Mouse (Mus musculus) limb, embryonic 11.5 days (tissue): ENCODE results near the gene Gas2l1. TPM values are rescaled to one million over a fixed set of nuclear protein-coding genes. Genes with fewer than 3 reads are reported as not detected.
"Not testable (repeated sequence)": the region's sequence is repeated elsewhere in the genome, so short reads cannot be mapped to it uniquely, and the experiment has no call there.

ENCODE experiments used
- ATAC-seq: fragments of 200-750 bp; cut with Nextera tagmentation; 2 replicates; pipeline ENCODE4 v1.8.0; 2017; ENCODE audit warnings: low read depth; ENCODE audit not compliant: insufficient number of reproducible peaks, low FRiP score, low TSS enrichment
- DNase-seq: peaks from one replicate; pipeline ENCODE4 v3.0.0-alpha.2; 2015; ENCODE audit warnings: low spot score
- H3K27ac ChIP-seq: fragments of 300-500 bp; sonication (generic); replicated peaks from 2 replicates; pipeline ENCODE4 v1.5.1; 2014; ENCODE audit warnings: low read depth, mild to moderate bottlenecking, low read length
- H3K27me3 ChIP-seq: fragments of 300-500 bp; sonication (generic); 2 replicates; pipeline ENCODE4 v1.6.1; 2014; ENCODE audit warnings: mild to moderate bottlenecking, low read length, mixed read lengths; ENCODE audit not compliant: control insufficient read depth, insufficient read depth
- H3K36me3 ChIP-seq: fragments of 300-500 bp; sonication (generic); 2 replicates; pipeline ENCODE4 v1.6.1; 2014; ENCODE audit warnings: mild to moderate bottlenecking, low read length, moderate library complexity, mixed read lengths; ENCODE audit not compliant: control insufficient read depth, insufficient read depth
- H3K4me1 ChIP-seq: fragments of 300-500 bp; sonication (generic); 2 replicates; pipeline ENCODE4 v1.6.1; 2014; ENCODE audit warnings: low read length, mixed read lengths; ENCODE audit not compliant: control insufficient read depth, insufficient read depth
- H3K4me2 ChIP-seq: fragments of 300-500 bp; sonication (generic); 2 replicates; pipeline ENCODE4 v1.6.1; 2014; ENCODE audit warnings: low read depth, mild to moderate bottlenecking, moderate library complexity; ENCODE audit not compliant: severe bottlenecking
- H3K4me3 ChIP-seq: fragments of 300-500 bp; sonication (generic); 2 replicates; pipeline ENCODE4 v1.5.1; 2014; ENCODE audit warnings: low read depth, low read length
- H3K9ac ChIP-seq: fragments of 300-500 bp; sonication (generic); 2 replicates; pipeline ENCODE4 v1.6.1; 2014; ENCODE audit warnings: mild to moderate bottlenecking, low read length
- H3K9me3 ChIP-seq: fragments of 300-500 bp; sonication (generic); 2 replicates; pipeline ENCODE4 v1.6.1; 2016; ENCODE audit warnings: low read length; ENCODE audit not compliant: control insufficient read depth
- WGBS: fragments of 180-500 bp; shearing (Covaris S2); extraction: QIAGEN DNeasy Blood & Tissue Kit; methylation state at CpG from one replicate; pipeline ENCODE4 v1.1.7; 2014; 5-methylcytosine and 5-hydroxymethylcytosine counted together
- polyA plus RNA-seq: library from polyadenylated mRNA; unstranded; fragments of >200 nt; fragmentation: Nextera tagmentation; extraction: Ambion mirVana; gene quantifications from 2 replicates; pipeline ENCODE4 v1.2.1, GENCODE M21; 2014

The Gas2l1 gene
- polyA plus RNA-seq, 1 experiment from 2014 or later: 34.2 TPM

DNA sequence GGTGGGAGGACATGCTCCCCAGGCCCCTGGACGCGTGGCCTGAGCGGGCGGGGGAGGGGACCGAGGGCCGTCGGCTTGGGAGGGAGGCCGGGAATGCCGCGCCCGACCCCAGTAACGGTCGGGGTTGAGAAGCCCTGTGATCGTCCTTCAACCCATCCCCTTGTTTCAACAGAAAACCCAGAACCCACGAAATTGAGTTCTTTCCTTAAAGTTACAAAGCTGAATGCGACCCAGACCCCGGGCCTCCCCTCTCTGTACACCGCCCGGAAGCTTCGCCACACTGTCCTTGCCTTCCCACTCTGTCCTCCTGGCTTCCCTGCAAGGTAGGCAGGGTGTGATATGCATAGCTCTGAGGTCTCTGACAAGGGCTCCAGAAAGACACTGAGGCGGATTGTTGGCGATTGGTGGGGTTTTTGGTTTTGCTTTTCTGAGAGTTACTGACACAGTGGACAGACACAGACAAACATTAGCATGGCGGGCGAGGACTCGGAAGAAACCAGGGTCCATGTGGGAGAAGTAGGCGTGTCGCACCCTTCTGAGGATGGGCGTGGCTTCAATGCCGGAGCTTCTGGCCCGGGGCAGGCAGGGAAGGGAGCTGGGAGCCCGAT, 34.6 kb upstream of the Gas2l1 start:
- no peaks in the 10 kb centered on the region; the same call in 1 of the 2 replicates for H3K36me3 ChIP-seq
- peak; percentile 78 for ATAC-seq

DNA sequence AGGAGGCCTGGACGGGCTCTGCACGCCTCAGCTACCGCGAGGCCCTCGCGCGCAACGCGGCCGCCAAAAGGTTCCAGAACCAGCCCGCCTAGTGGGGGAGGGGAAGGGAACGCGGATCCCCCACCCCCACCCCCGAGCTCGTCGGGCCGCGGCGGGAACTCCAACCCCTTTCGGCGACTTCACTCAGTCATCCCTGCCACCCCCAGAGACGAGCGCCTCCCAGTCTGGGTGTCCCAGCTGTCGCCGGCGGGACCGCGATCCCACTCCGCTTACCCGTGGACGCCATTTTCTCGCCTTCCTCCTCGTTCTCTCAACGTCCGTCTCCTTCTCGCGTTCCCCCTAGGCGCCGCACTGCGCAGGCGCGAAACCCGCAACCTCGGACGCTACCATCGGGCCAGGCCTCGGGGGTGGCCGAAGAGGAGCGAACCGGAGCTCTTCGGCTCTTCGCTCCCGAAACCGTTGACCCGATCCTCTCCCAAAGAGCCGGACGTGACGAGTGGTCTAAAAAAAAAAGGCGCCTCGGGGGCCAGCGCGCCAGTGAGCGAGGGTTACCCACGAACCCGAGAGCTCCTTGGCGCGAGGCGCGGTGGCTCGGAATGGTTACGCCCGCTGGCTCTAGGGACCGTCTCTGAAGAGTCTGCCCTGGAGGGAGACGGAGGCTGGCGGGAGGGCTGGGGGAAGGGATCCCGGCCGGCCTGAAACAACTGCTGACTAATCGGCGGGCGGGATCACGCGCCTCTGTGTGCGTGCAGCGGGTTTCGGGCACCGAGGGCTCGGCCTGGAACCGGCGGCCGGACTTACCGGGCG, 33.8 kb upstream of the Gas2l1 start, which contains the start of the genes Rhbdd3 and Ewsr1:
Gene Rhbdd3, plus strand, starts transcription at position 191 of the 807 bp plus-strand sequence.
Gene Ewsr1, minus strand, starts transcription at position 531 of the 807 bp plus-strand sequence.
- peak; percentile 84 for ATAC-seq
- H3K4me2 ChIP-seq: peak within 1 kb of the TSS; percentile 80
- WGBS: under 1% methylated on average over 89 of the region's 92 CpGs

More for the DNA sequence above, 34.6 kb upstream of the Gas2l1 start:
- no peaks in the 10 kb centered on the region for H3K27me3 ChIP-seq
- H3K4me2 ChIP-seq: peak overlapping the region; percentile 80
- H3K9ac ChIP-seq: peak overlapping the region; percentile 100
- 0% methylated on average over 24 of the region's 31 CpGs for WGBS
- peak overlapping the region; percentile 100 for H3K4me3 ChIP-seq
- peaks cover 9% of the 10 kb centered on the region for H3K4me1 ChIP-seq
- H3K9me3 ChIP-seq: no peaks in the 10 kb centered on the region
- peak; percentile 91 for DNase-seq
- peak overlapping the region; percentile 93 for H3K27ac ChIP-seq

DNA sequence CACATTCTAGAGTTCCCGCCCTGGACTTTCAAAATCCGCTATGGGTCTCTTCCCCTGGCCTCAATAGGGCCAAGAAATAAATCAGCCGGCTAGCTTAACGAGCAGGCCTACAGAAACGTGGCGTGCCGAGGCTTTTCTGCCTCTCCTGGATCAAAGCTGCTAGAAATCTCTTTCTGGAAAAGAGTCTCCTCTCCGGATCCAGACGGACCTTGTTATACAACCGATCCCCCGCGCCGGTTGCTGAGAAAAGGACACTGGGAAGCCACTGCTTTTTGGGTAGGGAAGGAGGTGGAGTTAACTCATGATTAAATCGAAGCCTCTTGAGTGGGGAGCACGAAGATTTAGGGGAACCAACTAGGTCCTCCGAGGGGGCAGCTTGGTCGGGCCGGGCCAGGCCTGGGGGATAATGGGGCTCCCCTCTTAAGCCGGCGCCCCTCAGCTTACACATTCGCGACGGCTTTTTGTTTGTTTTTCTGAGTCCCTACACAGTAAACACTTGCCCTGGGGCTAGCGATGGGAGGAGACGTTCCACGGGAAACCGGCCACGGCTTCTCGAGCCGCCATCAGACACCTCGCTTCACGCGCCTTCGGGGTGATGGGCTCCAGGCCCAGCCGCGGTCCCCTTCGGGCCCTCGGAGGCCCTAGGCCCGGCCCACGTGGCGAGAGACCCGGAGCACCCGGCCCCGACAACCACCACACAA, 33.1 kb upstream of the Gas2l1 start:
- Histone ChIP-seq H3K4me1 (peaks cover 9% of the 10 kb centered on the region), H3K4me3 (peak overlapping the region; percentile 100), H3K4me2 (peak overlapping the region; percentile 80), H3K9ac (peak overlapping the region; percentile 100), H3K9me3 (no peaks in the 10 kb centered on the region), H3K27ac (peak overlapping the region; percentile 93), H3K36me3 (peaks cover 2% of the 10 kb centered on the region; the same call in 1 of the 2 replicates), H3K27me3 (no peaks in the 10 kb centered on the region)
- peak; percentile 54 for DNase-seq
- WGBS: under 1% methylated on average over 44 of the region's 44 CpGs
- no peak for ATAC-seq

More for the DNA sequence above, 33.8 kb upstream of the Gas2l1 start, which contains the start of the genes Rhbdd3 and Ewsr1:
- Histone ChIP-seq H3K27me3 (no peaks in the 10 kb centered on the region), H3K9ac (peak within 1 kb of the TSS; percentile 100), H3K4me1 (peaks cover 9% of the 10 kb centered on the region), H3K36me3 (peaks cover 2% of the 10 kb centered on the region; the same call in 1 of the 2 replicates), H3K9me3 (no peaks in the 10 kb centered on the region), H3K27ac (peak within 1 kb of the TSS; percentile 93), H3K4me3 (peak within 1 kb of the TSS; percentile 100)
- peak; percentile 99 for DNase-seq

DNA sequence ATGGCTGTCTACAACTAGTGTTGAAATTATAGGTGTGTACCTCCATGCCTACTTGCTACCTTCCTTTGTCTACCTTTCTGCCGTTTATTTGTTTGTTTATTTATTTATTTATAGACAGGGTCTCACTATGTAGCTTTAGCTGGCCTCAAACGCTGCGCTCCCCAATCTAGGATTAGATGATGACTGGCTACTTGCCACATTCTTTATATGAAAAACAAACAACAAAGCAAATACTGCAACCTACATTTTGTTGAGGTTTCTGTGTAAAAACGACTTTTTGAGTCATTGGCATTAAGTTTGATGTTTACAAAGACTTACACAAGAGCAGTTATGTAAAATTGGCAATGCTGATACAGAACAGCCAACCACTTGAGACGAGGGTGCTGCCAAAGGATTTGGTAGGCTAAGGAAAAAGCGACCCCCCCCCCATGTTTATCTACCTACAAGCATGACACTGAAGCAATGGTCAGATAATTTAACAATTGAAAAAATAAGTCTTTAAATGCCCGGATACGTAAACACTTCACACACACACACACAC, 31.4 kb upstream of the Gas2l1 start:
- peak overlapping the region; percentile 100 for H3K4me3 ChIP-seq
- H3K9ac ChIP-seq: no peak overlapping the region
- H3K4me2 ChIP-seq: peak overlapping the region; percentile 80; the same call in 1 of the 2 replicates
- DNase-seq (no peak), ATAC-seq (no peak)
- WGBS: 80% methylated on average over 8 of the region's 8 CpGs
- H3K9me3 ChIP-seq: no peaks in the 10 kb centered on the region
- H3K27ac ChIP-seq: no peak overlapping the region
- H3K36me3 ChIP-seq: peaks cover 5% of the 10 kb centered on the region; the same call in 1 of the 2 replicates
- peaks cover 9% of the 10 kb centered on the region for H3K4me1 ChIP-seq
- no peaks in the 10 kb centered on the region for H3K27me3 ChIP-seq

DNA sequence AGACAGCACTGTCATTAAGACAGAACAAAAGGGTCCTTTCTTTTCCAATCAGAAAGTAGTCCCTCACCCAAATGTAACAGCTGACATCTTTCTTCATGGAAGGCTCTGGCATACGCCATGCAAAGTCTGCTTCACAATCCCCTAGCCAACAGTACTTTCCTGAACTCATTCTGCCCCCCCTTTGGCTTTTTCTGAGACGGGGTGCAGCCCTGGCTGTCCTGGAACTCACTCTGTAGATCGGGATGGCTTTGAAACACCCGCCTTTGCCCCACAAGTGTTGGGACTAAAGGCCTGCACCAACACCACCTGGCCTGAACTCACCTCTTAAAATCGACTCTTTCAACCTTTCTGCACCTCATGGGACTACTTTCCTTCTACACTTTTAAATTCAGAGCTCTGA, 30.8 kb upstream of the Gas2l1 start:
- no peak for ATAC-seq

DNA sequence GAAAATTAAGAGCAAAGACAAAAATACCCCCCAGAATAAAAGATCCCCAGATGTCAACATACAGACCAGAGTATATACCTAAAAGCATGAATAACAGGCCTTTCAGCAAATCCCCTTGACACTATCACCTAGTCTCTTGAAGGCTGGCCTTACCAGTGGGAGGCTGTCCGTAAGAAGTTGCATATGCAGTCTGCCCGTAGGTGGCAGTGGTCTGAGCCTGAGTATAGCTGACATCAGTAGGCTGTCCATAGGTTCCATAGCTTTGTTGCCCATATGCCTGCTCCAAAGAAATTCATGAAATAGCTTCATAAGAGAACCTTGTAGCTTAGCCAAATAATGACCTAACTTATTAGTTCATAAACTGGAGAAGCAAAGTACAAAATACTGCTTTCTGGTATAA, 26.6 kb upstream of the Gas2l1 start:
- Histone ChIP-seq H3K36me3 (peaks cover 16% of the 10 kb centered on the region), H3K4me3 (no peak overlapping the region), H3K9ac (no peak overlapping the region), H3K27ac (no peak overlapping the region), H3K4me1 (no peaks in the 10 kb centered on the region), H3K4me2 (no peak overlapping the region), H3K9me3 (no peaks in the 10 kb centered on the region), H3K27me3 (no peaks in the 10 kb centered on the region)
- WGBS: 66% methylated on average over 2 of the region's 2 CpGs
- ATAC-seq (no peak), DNase-seq (no peak)

More for the DNA sequence above, 30.8 kb upstream of the Gas2l1 start:
- Histone ChIP-seq H3K27me3 (no peaks in the 10 kb centered on the region), H3K9me3 (no peaks in the 10 kb centered on the region), H3K27ac (no peak overlapping the region), H3K4me3 (0 out of 2 replicates have a peak overlapping the region, but pooled peaks have one; percentile 3), H3K4me2 (no peak overlapping the region), H3K9ac (no peak overlapping the region), H3K36me3 (peaks cover 7% of the 10 kb centered on the region; the same call in 1 of the 2 replicates), H3K4me1 (peaks cover 9% of the 10 kb centered on the region)
- 83% methylated on average over 5 of the region's 5 CpGs for WGBS
- DNase-seq: no peak

DNA sequence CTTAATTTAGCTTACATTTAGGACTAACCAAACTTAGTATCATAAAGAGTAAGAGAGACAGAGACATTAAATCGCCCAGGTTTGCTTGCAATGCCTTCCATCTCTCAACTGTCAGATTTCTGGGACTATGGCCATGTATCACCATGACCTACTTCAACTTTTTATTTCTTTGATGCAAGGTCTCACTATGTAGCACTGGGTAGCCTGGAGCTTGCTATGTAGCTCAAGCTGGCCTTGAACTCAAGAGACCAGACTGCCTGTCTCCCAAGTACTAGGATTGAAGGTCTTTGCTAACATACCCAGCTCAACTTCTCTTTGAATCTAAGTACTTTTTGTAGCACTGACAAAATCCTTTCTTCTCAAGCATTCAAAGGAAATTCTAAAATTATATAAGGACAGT, 24.0 kb upstream of the Gas2l1 start:
- no peak overlapping the region for H3K4me3 ChIP-seq
- no peaks in the 10 kb centered on the region for H3K27me3 ChIP-seq
- no peaks in the 10 kb centered on the region for H3K4me1 ChIP-seq
- ATAC-seq: no peak
- no peak overlapping the region for H3K9ac ChIP-seq
- peaks cover 29% of the 10 kb centered on the region for H3K36me3 ChIP-seq
- DNase-seq: no peak
- no peak overlapping the region for H3K4me2 ChIP-seq
- WGBS: 97% methylated on average over 1 of the region's 1 CpGs
- H3K27ac ChIP-seq: no peak overlapping the region
- no peaks in the 10 kb centered on the region for H3K9me3 ChIP-seq

DNA sequence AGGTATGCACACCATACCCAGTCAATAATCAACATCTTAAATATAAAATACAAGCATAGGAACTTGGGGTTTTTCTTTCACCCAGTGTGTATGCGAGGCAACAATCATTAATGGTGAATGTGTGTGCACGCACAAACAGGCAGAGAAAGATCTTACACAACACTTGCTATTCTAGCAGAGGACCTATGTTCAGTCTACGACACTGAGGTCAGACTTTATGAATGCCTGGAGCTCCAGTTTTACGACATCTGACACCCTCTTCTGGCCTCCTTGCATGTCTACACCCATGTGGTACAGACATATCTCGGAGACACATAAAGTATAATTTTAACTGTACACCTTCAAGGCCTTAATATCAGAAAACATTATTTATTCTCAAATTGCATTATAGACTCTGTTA, 11.7 kb upstream of the Gas2l1 start:
- not testable (repeated sequence) for DNase-seq, H3K4me2 ChIP-seq, ATAC-seq, H3K4me3 ChIP-seq, H3K9ac ChIP-seq, H3K4me1 ChIP-seq, H3K27ac ChIP-seq, H3K27me3 ChIP-seq, H3K9me3 ChIP-seq
- H3K36me3 ChIP-seq: peaks cover 38% of the 10 kb centered on the region; the same call in 1 of the 2 replicates
- WGBS: 91% methylated on average over 4 of the region's 5 CpGs
